Mouse (Mus musculus): ENCODE measurements around the gene Pgm5. TPM values are rescaled to one million over a fixed set of nuclear protein-coding genes. Genes with fewer than 3 reads are reported as not detected.

The Pgm5 gene
- polyA plus RNA-seq, 1 experiment from 2014 or later: 1.6 TPM

- Histone ChIP-seq H3K9me3 (ENCODE audit: control insufficient read depth, low read length) (no peaks in the 10 kb centered on the region), H3K9ac (ENCODE audit: low read length) (no peak overlapping the region), H3K4me3 (ENCODE audit: low read depth, low read length) (no peak overlapping the region), H3K4me1 (ENCODE audit: control insufficient read depth, insufficient read depth, low read length) (no peaks in the 10 kb centered on the region; the same call in 1 of the 2 replicates), H3K27ac (ENCODE audit: low read depth, low read length) (no peak overlapping the region), H3K27me3 (ENCODE audit: control insufficient read depth, insufficient read depth, low read length) (no peaks in the 10 kb centered on the region), H3K36me3 (ENCODE audit: control insufficient read depth, insufficient read depth, low read length) (no peaks in the 10 kb centered on the region), H3K4me2 (ENCODE audit: low read depth) (no peak overlapping the region)
- DNase-seq (ENCODE audit: low spot score) (no peak), ATAC-seq (ENCODE audit: insufficient read depth, low FRiP score, low TSS enrichment) (no peak)
- 45% methylated on average over 5 of the region's 5 CpGs for WGBS
Measured at GRCm38 (mm10) chr19:24698651-24699050, 163.0 kb downstream of the Pgm5 start.

- H3K9ac ChIP-seq (ENCODE audit: low read length): no peak overlapping the region
- H3K27ac ChIP-seq (ENCODE audit: low read depth, low read length): no peak overlapping the region
- 43% methylated on average over 1 of the region's 1 CpGs for WGBS
- DNase-seq (ENCODE audit: low spot score): no peak
- H3K9me3 ChIP-seq (ENCODE audit: control insufficient read depth, low read length): no peaks in the 10 kb centered on the region
- no peaks in the 10 kb centered on the region; the same call in 1 of the 2 replicates for H3K4me1 ChIP-seq (ENCODE audit: control insufficient read depth, insufficient read depth, low read length)
- H3K4me2 ChIP-seq (ENCODE audit: low read depth): no peak overlapping the region
- ATAC-seq (ENCODE audit: insufficient read depth, low FRiP score, low TSS enrichment): no peak
- H3K27me3 ChIP-seq (ENCODE audit: control insufficient read depth, insufficient read depth, low read length): no peaks in the 10 kb centered on the region
- no peaks in the 10 kb centered on the region for H3K36me3 ChIP-seq (ENCODE audit: control insufficient read depth, insufficient read depth, low read length)
- no peak overlapping the region for H3K4me3 ChIP-seq (ENCODE audit: low read depth, low read length)
Measured at GRCm38 (mm10) chr19:24697946-24698345, 163.7 kb downstream of the Pgm5 start.

DNA sequence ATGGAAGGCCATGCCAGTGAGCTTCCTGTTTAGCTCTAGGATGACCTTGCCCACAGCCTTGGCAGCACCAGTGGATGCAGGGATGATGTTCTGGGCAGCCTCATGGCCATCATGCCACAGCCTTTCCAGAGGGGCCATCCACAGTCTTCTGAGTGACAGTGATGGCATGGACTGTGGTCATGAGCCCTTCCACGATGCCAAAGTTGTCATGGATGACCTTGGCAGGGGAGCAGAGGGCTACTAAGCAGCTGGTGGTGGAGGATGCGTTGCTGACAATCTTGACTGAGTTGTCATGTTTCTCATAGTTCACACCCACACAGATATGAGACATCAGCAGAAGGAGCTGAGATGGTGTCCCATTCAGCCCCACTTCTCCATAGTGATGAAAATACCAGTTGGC is 169.0 kb downstream of the Pgm5 start:
- 95% methylated on average over 2 of the region's 2 CpGs for WGBS

DNA sequence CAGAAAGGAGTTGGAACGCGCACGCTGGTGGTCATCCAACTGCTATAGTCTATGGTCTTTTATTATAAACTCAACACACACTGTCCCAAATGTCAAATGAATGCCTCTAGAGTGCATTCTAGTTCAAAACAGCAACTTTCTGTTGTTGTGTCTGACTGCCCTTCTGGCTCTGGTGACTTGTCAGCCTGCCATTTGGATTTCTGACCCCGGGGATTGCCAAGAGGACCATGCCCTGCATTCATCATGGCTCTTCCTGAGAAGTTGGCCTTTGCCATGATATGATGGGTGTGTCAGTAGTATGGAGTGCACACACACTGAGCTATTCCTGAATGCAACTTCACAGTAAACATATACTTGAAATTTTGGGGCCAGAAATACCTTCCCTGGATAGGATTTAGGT is 172.1 kb downstream of the Pgm5 start:
- no peak for DNase-seq (ENCODE audit: low spot score)
- whole genome bisulfite sequencing: 94% methylated on average over 4 of the region's 4 CpGs
- Histone ChIP-seq H3K4me1 (ENCODE audit: control insufficient read depth, insufficient read depth, low read length) (no peaks in the 10 kb centered on the region), H3K4me3 (ENCODE audit: low read depth, low read length) (no peak overlapping the region), H3K9ac (ENCODE audit: low read length) (no peak overlapping the region), H3K27me3 (ENCODE audit: control insufficient read depth, insufficient read depth, low read length) (no peaks in the 10 kb centered on the region), H3K36me3 (ENCODE audit: control insufficient read depth, insufficient read depth, low read length) (no peaks in the 10 kb centered on the region), H3K9me3 (ENCODE audit: control insufficient read depth, low read length) (no peaks in the 10 kb centered on the region), H3K27ac (ENCODE audit: low read depth, low read length) (no peak overlapping the region), H3K4me2 (ENCODE audit: low read depth) (no peak overlapping the region)
- no peak for ATAC-seq (ENCODE audit: insufficient read depth, low FRiP score, low TSS enrichment)

More for the DNA sequence above, 169.0 kb downstream of the Pgm5 start:
- Histone ChIP-seq H3K4me1 (ENCODE audit: control insufficient read depth, insufficient read depth, low read length) (no peaks in the 10 kb centered on the region), H3K4me2 (ENCODE audit: low read depth) (no peak overlapping the region), H3K9ac (ENCODE audit: low read length) (no peak overlapping the region), H3K27me3 (ENCODE audit: control insufficient read depth, insufficient read depth, low read length) (no peaks in the 10 kb centered on the region), H3K27ac (ENCODE audit: low read depth, low read length) (no peak overlapping the region), H3K36me3 (ENCODE audit: control insufficient read depth, insufficient read depth, low read length) (no peaks in the 10 kb centered on the region), H3K4me3 (ENCODE audit: low read depth, low read length) (no peak overlapping the region), H3K9me3 (ENCODE audit: control insufficient read depth, low read length) (no peaks in the 10 kb centered on the region)
- ATAC-seq (ENCODE audit: insufficient read depth, low FRiP score, low TSS enrichment) (no peak), DNase-seq (ENCODE audit: low spot score) (no peak)

- no peaks in the 10 kb centered on the region for H3K36me3 ChIP-seq (ENCODE audit: control insufficient read depth, insufficient read depth, low read length)
- no peak overlapping the region for H3K9ac ChIP-seq (ENCODE audit: low read length)
- DNase-seq (ENCODE audit: low spot score): no peak
- H3K4me3 ChIP-seq (ENCODE audit: low read depth, low read length): no peak overlapping the region
- ATAC-seq (ENCODE audit: insufficient read depth, low FRiP score, low TSS enrichment): no peak
- H3K27me3 ChIP-seq (ENCODE audit: control insufficient read depth, insufficient read depth, low read length): no peaks in the 10 kb centered on the region
- 85% methylated on average over 6 of the region's 6 CpGs for whole genome bisulfite sequencing
- H3K27ac ChIP-seq (ENCODE audit: low read depth, low read length): no peak overlapping the region
- no peaks in the 10 kb centered on the region for H3K4me1 ChIP-seq (ENCODE audit: control insufficient read depth, insufficient read depth, low read length)
- H3K9me3 ChIP-seq (ENCODE audit: control insufficient read depth, low read length): no peaks in the 10 kb centered on the region
- H3K4me2 ChIP-seq (ENCODE audit: low read depth): no peak overlapping the region
Measured at GRCm38 (mm10) chr19:24688327-24688726, 173.3 kb downstream of the Pgm5 start.

DNA sequence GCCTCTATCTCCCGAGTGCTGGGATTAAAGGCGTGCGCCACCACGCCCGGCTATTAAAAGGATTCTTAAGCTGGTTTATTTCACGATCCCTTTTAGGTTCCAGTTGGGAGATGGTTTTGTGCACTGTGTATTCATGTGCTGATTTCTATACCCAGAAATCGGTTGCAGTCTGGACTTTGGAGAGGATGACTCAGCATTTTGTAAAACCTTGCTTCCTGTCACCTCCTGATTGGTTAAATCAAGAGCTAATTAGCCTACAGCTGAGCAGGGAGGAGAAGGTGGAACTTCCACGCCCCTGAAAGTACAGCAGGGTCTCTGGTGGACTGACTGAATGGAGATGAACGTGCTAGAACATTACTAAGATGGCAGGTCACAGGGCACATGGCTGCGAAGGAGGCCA is 175.2 kb downstream of the Pgm5 start:
- 88% methylated on average over 10 of the region's 10 CpGs for WGBS
- H3K27ac ChIP-seq (ENCODE audit: low read depth, low read length): no peak overlapping the region
- no peaks in the 10 kb centered on the region for H3K9me3 ChIP-seq (ENCODE audit: control insufficient read depth, low read length)
- no peak overlapping the region for H3K4me2 ChIP-seq (ENCODE audit: low read depth)
- H3K27me3 ChIP-seq (ENCODE audit: control insufficient read depth, insufficient read depth, low read length): no peaks in the 10 kb centered on the region
- no peak overlapping the region for H3K4me3 ChIP-seq (ENCODE audit: low read depth, low read length)
- H3K36me3 ChIP-seq (ENCODE audit: control insufficient read depth, insufficient read depth, low read length): no peaks in the 10 kb centered on the region
- H3K4me1 ChIP-seq (ENCODE audit: control insufficient read depth, insufficient read depth, low read length): no peaks in the 10 kb centered on the region
- ATAC-seq (ENCODE audit: insufficient read depth, low FRiP score, low TSS enrichment) (no peak), DNase-seq (ENCODE audit: low spot score) (no peak)
- H3K9ac ChIP-seq (ENCODE audit: low read length): no peak overlapping the region

- H3K4me3 ChIP-seq (ENCODE audit: low read depth, low read length): no peak overlapping the region
- no peaks in the 10 kb centered on the region for H3K27me3 ChIP-seq (ENCODE audit: control insufficient read depth, insufficient read depth, low read length)
- no peak overlapping the region for H3K4me2 ChIP-seq (ENCODE audit: low read depth)
- H3K36me3 ChIP-seq (ENCODE audit: control insufficient read depth, insufficient read depth, low read length): no peaks in the 10 kb centered on the region
- H3K9ac ChIP-seq (ENCODE audit: low read length): no peak overlapping the region
- no peaks in the 10 kb centered on the region for H3K4me1 ChIP-seq (ENCODE audit: control insufficient read depth, insufficient read depth, low read length)
- WGBS: 60% methylated on average over 12 of the region's 12 CpGs
- no peaks in the 10 kb centered on the region for H3K9me3 ChIP-seq (ENCODE audit: control insufficient read depth, low read length)
- DNase-seq (ENCODE audit: low spot score): no peak
- no peak for ATAC-seq (ENCODE audit: insufficient read depth, low FRiP score, low TSS enrichment)
- no peak overlapping the region for H3K27ac ChIP-seq (ENCODE audit: low read depth, low read length)
Measured at GRCm38 (mm10) chr19:24683016-24683720, 178.5 kb downstream of the Pgm5 start.

DNA sequence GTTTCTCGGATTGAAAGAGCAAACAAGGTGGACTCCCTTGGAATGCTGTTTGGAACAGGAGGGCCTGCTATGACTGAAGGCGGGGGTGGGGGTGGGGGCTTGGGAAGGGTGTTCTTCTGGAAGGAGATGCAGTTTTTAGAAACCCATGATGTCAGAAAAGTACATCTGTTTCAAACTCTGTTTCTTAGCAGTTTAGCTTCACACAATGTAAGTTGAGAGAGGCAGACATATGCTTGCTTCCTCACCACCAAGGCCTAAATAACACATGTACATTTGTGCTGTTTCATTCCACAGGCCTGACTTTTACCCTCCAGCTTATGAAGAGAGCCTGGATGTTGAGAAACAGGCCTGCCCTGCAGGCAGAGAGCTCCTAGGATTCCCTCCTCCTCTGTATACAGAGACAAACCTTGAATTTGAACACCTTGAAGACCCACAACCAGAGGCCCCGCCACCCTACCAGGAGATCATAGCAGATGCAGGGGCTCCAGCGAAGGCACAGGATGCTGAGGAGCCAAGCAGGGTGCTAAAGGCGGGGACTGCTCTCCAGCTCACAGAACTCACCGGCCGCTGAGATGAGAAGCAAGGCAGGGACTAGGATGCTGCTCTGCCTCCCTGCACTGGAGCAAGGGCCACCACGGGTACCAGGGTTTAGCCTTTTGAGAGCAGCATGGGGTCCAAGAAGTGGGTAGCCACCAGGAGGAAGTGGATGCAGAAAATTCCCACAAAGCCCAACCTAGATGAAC is 184.2 kb downstream of the Pgm5 start:
- 72% methylated on average over 8 of the region's 8 CpGs for WGBS
- DNase-seq (ENCODE audit: low spot score) (no peak), ATAC-seq (ENCODE audit: insufficient read depth, low FRiP score, low TSS enrichment) (no peak)
- Histone ChIP-seq H3K9me3 (ENCODE audit: control insufficient read depth, low read length) (no peaks in the 10 kb centered on the region), H3K4me1 (ENCODE audit: control insufficient read depth, insufficient read depth, low read length) (no peaks in the 10 kb centered on the region), H3K4me2 (ENCODE audit: low read depth) (no peak overlapping the region), H3K9ac (ENCODE audit: low read length) (no peak overlapping the region), H3K4me3 (ENCODE audit: low read depth, low read length) (no peak overlapping the region), H3K27me3 (ENCODE audit: control insufficient read depth, insufficient read depth, low read length) (no peaks in the 10 kb centered on the region), H3K36me3 (ENCODE audit: control insufficient read depth, insufficient read depth, low read length) (no peaks in the 10 kb centered on the region), H3K27ac (ENCODE audit: low read depth, low read length) (no peak overlapping the region)

GRCm38 (mm10) chr19:24676429-24676828 is 185.2 kb downstream of the Pgm5 start:
- H3K9ac ChIP-seq (ENCODE audit: low read length): no peak overlapping the region
- DNase-seq (ENCODE audit: low spot score) (no peak), ATAC-seq (ENCODE audit: insufficient read depth, low FRiP score, low TSS enrichment) (no peak)
- H3K36me3 ChIP-seq (ENCODE audit: control insufficient read depth, insufficient read depth, low read length): no peaks in the 10 kb centered on the region
- H3K4me1 ChIP-seq (ENCODE audit: control insufficient read depth, insufficient read depth, low read length): no peaks in the 10 kb centered on the region
- no peak overlapping the region for H3K27ac ChIP-seq (ENCODE audit: low read depth, low read length)
- WGBS: 89% methylated on average over 7 of the region's 7 CpGs
- no peak overlapping the region for H3K4me3 ChIP-seq (ENCODE audit: low read depth, low read length)
- no peaks in the 10 kb centered on the region for H3K27me3 ChIP-seq (ENCODE audit: control insufficient read depth, insufficient read depth, low read length)
- H3K4me2 ChIP-seq (ENCODE audit: low read depth): no peak overlapping the region
- no peaks in the 10 kb centered on the region for H3K9me3 ChIP-seq (ENCODE audit: control insufficient read depth, low read length)

All from neural tube, embryonic 11.5 days (tissue).